Mouse (Mus musculus): ENCODE measurements around the gene Rnf150.

DNA sequence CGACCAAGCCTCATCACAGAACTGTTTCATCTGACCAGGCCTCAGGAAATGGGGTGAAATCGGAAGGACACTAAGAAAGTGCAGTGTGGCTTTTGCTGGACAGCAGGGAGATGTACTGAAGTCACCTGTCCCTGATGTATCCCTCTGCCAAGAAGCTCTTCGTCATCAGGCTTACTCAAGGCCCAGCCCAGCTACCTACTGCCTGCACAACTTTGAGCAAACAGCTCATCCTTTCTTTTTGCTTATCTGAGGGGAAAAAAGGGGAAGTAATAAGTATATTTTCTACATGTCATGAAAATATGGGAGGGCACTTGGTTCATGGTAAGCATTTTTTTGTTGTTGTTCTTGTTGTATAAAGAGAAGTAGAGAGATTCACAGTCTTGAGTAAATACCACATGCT, 191.6 kb downstream of the Rnf150 start:
- TF ChIP-seq CTCF (IDR thresholded peaks at IDR 0.05; ENCODE audit: low read depth, low read length) (no peak), EP300 (IDR thresholded peaks at IDR 0.05; ENCODE audit: insufficient read depth, low read depth, low read length) (no peak), POLR2A (IDR thresholded peaks at IDR 0.05; ENCODE audit: insufficient read depth, low read length) (no peak)

Data from ES-Bruce4 (cell line).